Mouse (Mus musculus): ENCODE data around the gene Aurka. TPM values are rescaled to one million over a fixed set of nuclear protein-coding genes. Genes with fewer than 3 reads are reported as not detected.

Aurka gene
- 15.4 TPM for polyA plus RNA-seq (2014; fragmentation: Illumina TruSeq; extraction: RNeasy Lipid Tissue Mini Kit (QIAGEN cat#74804))

DNA sequence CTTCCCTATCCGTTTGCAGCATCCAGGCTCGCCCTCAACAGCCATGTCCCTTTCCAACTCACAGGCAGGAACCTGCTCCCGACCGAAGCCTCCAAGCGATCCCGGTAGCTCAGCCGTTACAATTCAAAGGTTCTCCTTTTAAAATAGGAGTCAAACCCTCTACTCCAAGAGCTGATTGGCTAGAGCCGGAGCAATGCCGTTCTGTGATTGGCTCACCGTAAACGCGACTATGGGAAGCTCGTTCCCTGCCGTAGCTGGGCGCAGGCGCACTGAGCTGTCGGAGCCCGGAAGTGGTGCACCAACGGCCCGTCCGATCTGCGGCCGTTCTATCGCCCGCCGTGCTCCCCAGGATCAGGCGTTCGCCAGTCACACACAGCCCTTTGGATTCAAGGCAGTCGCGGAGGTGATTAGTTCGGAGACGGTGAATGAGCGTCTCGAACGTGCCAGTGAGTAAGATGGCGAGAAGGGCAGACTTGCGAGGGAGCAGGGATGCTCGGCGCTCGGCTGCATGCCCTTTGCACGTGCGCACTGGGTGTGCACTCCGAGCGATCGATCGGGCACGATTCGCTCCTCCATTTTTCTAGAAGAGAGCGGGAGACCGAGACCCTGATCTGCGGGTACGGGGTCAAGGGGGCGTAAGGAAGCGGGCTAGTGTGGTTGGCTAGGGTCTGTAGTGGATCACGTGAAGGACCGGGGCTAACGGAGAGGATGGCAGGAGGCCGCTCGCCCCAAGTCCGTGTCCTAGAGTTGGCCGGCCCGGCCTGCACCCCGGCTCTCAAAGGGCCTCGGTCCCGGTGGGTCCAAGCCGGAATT, at the start of gene Aurka, which contains the start of gene Cstf1:
TSS of gene Aurka (minus strand) at position 125 of the 813 bp plus-strand sequence.
TSS of gene Cstf1 (plus strand) at position 271 of the 813 bp plus-strand sequence.

DNA sequence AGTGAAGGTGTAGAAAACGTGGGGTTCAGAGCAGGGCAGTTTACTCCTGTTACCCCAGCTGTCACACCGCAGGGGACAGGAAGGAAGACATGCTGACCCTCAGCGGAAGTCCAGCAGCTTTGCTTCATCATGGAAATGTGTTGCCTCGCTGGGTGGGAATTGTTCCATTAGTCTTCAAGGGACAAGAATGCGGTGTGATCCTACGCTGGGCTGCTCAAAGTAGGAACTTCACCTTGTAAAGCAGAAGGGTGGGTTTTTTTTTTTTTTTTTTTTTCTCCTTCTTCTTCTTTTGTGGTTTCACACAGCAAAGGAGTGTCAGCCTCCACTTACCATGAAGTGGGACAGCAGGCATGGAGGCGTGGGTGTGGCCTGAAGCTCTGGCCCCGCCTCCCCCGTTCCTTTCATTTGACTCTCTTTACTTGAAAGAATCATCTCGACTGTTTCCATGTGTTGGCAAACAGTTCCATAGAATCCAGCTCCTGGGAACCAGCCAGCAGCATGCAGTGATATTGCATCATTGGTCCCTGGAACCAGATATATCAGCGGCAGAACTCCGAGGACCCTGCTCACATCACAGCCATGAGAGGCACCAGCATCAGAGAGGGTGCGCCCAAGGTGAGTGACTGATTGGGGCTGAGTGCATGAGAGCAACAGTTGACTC, 23.2 kb upstream of the Aurka start, which contains the start of gene Cass4:
TSS of gene Cass4 (plus strand) at position 404 of the 661 bp plus-strand sequence.

DNA sequence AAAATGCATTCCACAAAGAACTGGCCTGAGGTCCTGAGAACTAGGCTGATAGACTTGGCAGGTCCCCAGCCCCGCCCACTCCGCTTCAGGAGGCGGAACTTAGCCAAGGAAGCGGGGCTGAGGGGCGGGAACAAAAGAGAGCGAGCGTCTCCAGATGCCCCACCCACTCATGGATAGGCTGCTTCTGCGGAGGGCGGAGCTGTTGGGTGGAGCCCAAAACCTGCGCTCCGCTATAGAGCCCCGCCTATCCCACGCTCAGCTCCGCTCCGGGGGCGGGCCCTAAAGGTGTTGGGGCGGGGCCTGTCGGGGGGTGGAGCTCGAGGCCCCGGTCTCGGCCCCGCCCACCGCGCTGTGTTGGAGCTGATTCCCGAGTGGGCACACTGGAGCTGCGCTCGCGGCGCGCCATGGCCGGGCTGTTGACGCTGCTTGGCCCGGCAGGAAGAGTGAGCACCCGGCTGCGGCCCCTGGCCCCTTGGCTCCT, 25.0 kb downstream of the Aurka start, which contains the start of gene Fam210b:
TSS of gene Fam210b (plus strand) at position 308 of the 481 bp plus-strand sequence.

Other genes starting within 250 kb of the Aurka start
- not detected for gene Mc3r, start 122.0 kb downstream of the Aurka start, polyA plus RNA-seq (2014; fragmentation: Illumina TruSeq; extraction: RNeasy Lipid Tissue Mini Kit (QIAGEN cat#74804))
- 18.0 TPM for gene Fam210b, start 25.0 kb downstream of the Aurka start, polyA plus RNA-seq (2014; fragmentation: Illumina TruSeq; extraction: RNeasy Lipid Tissue Mini Kit (QIAGEN cat#74804))
- gene Cstf1, start 146 bp upstream of the Aurka start, polyA plus RNA-seq (2014; fragmentation: Illumina TruSeq; extraction: RNeasy Lipid Tissue Mini Kit (QIAGEN cat#74804)), result 6.7 TPM
- 0.11 TPM for gene Cass4, start 23.3 kb upstream of the Aurka start, polyA plus RNA-seq (2014; fragmentation: Illumina TruSeq; extraction: RNeasy Lipid Tissue Mini Kit (QIAGEN cat#74804))
- gene Rtf2, start 70.0 kb upstream of the Aurka start, polyA plus RNA-seq (2014; fragmentation: Illumina TruSeq; extraction: RNeasy Lipid Tissue Mini Kit (QIAGEN cat#74804)), result 1.9 TPM
- not detected for gene Gcnt7, start 88.1 kb upstream of the Aurka start, polyA plus RNA-seq (2014; fragmentation: Illumina TruSeq; extraction: RNeasy Lipid Tissue Mini Kit (QIAGEN cat#74804))
- not detected for gene Fam209, start 102.0 kb upstream of the Aurka start, polyA plus RNA-seq (2014; fragmentation: Illumina TruSeq; extraction: RNeasy Lipid Tissue Mini Kit (QIAGEN cat#74804))
- gene Tfap2c, start 179.1 kb upstream of the Aurka start, polyA plus RNA-seq (2014; fragmentation: Illumina TruSeq; extraction: RNeasy Lipid Tissue Mini Kit (QIAGEN cat#74804)), result 0.37 TPM

All from ovary, adult 10 weeks (tissue).